Mouse (Mus musculus) intestine, embryonic 14.5 days (tissue): ENCODE measurements around the gene Cdc25a. TPM values are rescaled to one million over a fixed set of nuclear protein-coding genes. Genes with fewer than 3 reads are reported as not detected.

Experiments
- ATAC-seq: fragments of 200-750 bp; cut with Nextera tagmentation; replicated peaks from 2 replicates; pipeline ENCODE4 v1.8.0; 2017; ENCODE audit warnings: low read depth, moderate number of reproducible peaks, moderate TSS enrichment, moderate library complexity; ENCODE audit not compliant: low FRiP score, low TSS enrichment
- DNase-seq: peaks from one replicate; pipeline ENCODE4 v3.0.0-alpha.2; 2018; ENCODE audit warnings: low spot score
- H3K27ac ChIP-seq: fragments of 300-500 bp; sonication (generic); 2 replicates; pipeline ENCODE4 v1.5.1; 2014; ENCODE audit warnings: low read depth, mild to moderate bottlenecking, control low read depth
- H3K27me3 ChIP-seq: fragments of 300-500 bp; sonication (generic); replicated peaks from 2 replicates; pipeline ENCODE4 v1.6.1; 2014; ENCODE audit warnings: low read length, control low read depth; ENCODE audit not compliant: control insufficient read depth, insufficient read depth
- H3K36me3 ChIP-seq: fragments of 300-500 bp; sonication (generic); 2 replicates; pipeline ENCODE4 v1.6.1; 2014; ENCODE audit warnings: low read length, control low read depth; ENCODE audit not compliant: control insufficient read depth, insufficient read depth
- H3K4me1 ChIP-seq: fragments of 300-500 bp; sonication (generic); replicated peaks from 2 replicates; pipeline ENCODE4 v1.6.1; 2014; ENCODE audit warnings: low read length, control low read depth, mixed read lengths; ENCODE audit not compliant: control insufficient read depth, insufficient read depth
- H3K4me2 ChIP-seq: fragments of 300-500 bp; sonication (generic); 2 replicates; pipeline ENCODE4 v1.6.1; 2014; ENCODE audit warnings: low read length
- H3K4me3 ChIP-seq: fragments of 300-500 bp; sonication (generic); 2 replicates; pipeline ENCODE4 v1.5.1; 2014; ENCODE audit warnings: low read depth, low read length, control low read depth, mixed read lengths
- H3K9ac ChIP-seq: fragments of 300-500 bp; sonication (generic); 2 replicates; pipeline ENCODE4 v1.6.1; 2014; ENCODE audit warnings: mild to moderate bottlenecking, low read length
- H3K9me3 ChIP-seq: fragments of 300-500 bp; sonication (generic); 2 replicates; pipeline ENCODE4 v1.6.1; 2016; ENCODE audit warnings: low read length, control low read depth; ENCODE audit not compliant: control insufficient read depth
- WGBS: fragments of 180-500 bp; shearing (Covaris S2); extraction: QIAGEN DNeasy Blood & Tissue Kit; methylation state at CpG from one replicate; pipeline ENCODE4 v1.1.7; 2014; 5-methylcytosine and 5-hydroxymethylcytosine counted together
- polyA plus RNA-seq: library from polyadenylated mRNA; unstranded; fragments of >200 nt; fragmentation: Nextera tagmentation; extraction: Ambion mirVana; gene quantifications from 2 replicates; pipeline ENCODE4 v1.2.1, GENCODE M21; 2014

Gene Cdc25a
- polyA plus RNA-seq, 1 experiment from 2014 or later = 35.5 TPM

DNA sequence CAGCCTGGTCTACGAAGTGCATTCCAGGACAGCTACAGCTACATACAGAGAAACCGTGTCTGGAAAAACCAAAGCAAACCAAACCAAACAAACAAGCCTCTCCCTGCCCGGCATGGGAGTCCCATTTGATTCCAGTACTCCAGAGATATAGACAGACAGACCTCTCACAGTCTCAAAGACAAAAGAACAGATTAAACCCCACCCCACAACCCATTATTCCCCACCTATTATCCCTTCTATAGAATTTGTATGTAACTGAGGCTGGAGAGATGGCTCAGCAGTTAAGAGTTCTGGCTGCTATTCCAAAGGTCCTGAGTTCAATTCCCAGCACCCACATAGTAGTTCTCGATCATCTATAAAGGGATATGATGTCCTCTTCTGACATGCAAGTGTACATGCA, 34.5 kb downstream of the Cdc25a start:
- no peaks in the 10 kb centered on the region for H3K9me3 ChIP-seq
- no peak overlapping the region for H3K4me2 ChIP-seq
- 88% methylated on average over 4 of the region's 4 CpGs for WGBS
- no peaks in the 10 kb centered on the region for H3K36me3 ChIP-seq
- DNase-seq (no peak), ATAC-seq (no peak)
- H3K9ac ChIP-seq = no peak overlapping the region
- H3K27me3 ChIP-seq = no peaks in the 10 kb centered on the region
- no peaks in the 10 kb centered on the region for H3K4me1 ChIP-seq
- no peak overlapping the region for H3K4me3 ChIP-seq
- H3K27ac ChIP-seq = no peak overlapping the region

DNA sequence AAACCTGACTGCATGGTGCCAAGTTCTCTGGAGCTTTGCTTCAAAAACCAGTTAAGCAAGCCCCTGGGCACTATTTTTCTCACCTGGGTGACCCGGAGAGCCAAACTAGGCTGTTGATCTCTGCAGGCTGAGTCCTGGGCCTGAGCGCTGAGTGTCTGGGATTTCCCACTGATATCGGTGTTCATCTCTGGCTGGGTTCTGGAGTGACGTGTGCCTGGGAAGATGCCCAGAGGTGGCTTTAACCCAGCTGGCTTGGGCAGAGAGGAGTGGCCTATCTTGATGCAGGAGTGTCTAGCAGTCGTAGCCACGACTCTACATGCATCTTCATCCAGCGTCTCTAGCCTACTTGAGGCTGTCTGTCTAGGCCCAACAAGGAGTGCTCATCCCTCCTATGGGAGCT, 36.4 kb downstream of the Cdc25a start:
- no peak overlapping the region for H3K4me2 ChIP-seq
- no peaks in the 10 kb centered on the region for H3K9me3 ChIP-seq
- no peaks in the 10 kb centered on the region for H3K36me3 ChIP-seq
- no peak overlapping the region for H3K27ac ChIP-seq
- WGBS = 86% methylated on average over 7 of the region's 7 CpGs
- H3K9ac ChIP-seq = no peak overlapping the region
- DNase-seq (no peak), ATAC-seq (no peak)
- H3K4me3 ChIP-seq = no peak overlapping the region
- H3K27me3 ChIP-seq = no peaks in the 10 kb centered on the region
- H3K4me1 ChIP-seq = no peaks in the 10 kb centered on the region

DNA sequence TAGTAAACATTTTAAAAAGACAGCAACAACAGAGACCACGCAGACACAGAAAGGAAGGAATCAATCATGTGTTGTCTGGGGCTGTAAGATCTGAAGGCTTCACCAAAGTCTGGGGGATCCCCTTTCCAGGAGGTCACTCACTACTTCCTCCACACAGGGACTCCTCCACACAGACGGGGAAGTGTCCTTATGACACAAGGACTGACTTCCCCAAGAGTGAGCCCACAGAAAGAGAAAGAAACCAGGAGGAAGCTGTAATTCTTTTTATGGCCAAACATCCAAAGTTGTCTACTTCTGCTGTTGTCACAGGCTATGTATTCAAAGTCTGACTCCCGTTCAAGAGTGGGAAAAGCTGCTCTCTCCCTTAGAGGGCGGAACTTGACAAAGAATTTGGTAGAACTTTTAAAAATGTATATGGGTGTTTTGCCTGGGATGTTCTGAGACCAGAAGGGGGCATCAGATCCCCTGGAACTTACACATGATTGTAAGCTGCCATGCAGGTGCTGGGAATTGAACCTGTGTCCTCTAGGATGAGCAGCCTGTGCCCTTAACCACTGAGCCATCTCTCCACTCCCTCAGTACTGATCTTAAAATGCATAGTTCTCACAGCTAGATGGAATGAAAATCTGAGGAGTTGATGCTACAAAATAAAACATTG, 39.0 kb downstream of the Cdc25a start:
- no peaks in the 10 kb centered on the region for H3K9me3 ChIP-seq
- 55% methylated on average over 4 of the region's 4 CpGs for WGBS
- H3K4me3 ChIP-seq = no peak overlapping the region
- no peak overlapping the region for H3K27ac ChIP-seq
- no peak for ATAC-seq
- DNase-seq = no peak
- H3K27me3 ChIP-seq = no peaks in the 10 kb centered on the region
- H3K4me2 ChIP-seq = no peak overlapping the region
- no peaks in the 10 kb centered on the region for H3K4me1 ChIP-seq
- no peaks in the 10 kb centered on the region for H3K36me3 ChIP-seq
- H3K9ac ChIP-seq = no peak overlapping the region

DNA sequence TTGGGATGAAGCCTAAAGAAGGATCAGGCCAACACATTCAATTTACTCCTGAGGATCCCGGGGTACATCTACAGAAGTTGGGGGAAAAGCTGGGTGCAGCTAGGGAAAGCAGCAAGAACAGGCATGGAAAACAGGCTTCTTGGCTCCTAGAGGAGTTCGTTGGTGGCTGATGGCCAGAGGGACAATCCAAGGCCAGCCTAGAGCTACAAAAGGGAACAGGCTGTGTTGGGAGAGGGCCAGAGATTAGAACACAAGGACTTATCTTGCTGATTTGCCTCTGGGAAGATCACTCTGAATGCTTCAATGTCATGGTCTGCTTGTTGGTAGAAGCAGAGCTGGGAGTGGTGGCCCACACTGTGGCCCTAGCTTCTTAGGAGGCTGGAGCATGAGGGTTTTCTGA, 42.6 kb downstream of the Cdc25a start:
- Histone ChIP-seq H3K4me3 (no peak overlapping the region), H3K9me3 (no peaks in the 10 kb centered on the region), H3K27me3 (no peaks in the 10 kb centered on the region), H3K9ac (no peak overlapping the region), H3K4me1 (no peaks in the 10 kb centered on the region), H3K36me3 (no peaks in the 10 kb centered on the region), H3K27ac (no peak overlapping the region), H3K4me2 (no peak overlapping the region)
- no peak for ATAC-seq
- WGBS = 93% methylated on average over 2 of the region's 2 CpGs
- DNase-seq = no peak

DNA sequence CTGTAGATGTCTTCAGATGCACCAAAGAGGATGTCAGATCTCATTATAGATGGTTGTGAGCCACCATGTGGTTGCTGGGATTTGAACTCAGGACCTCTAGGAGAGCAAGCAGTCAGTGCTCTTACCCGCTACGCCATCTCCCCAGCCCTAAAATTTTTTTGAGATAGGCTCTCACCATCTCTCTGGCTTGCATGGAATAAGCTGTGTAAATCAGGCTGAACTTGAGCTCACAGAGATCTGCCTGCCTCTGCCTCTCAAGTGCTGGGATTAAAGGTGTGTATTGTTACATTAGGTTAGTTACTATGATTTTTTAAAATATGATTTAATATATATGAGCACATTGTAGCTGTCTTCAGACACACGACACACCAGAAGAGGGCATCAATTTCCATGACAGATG, 53.8 kb downstream of the Cdc25a start:
- DNase-seq (no peak), ATAC-seq (no peak)
- 99% methylated on average over 3 of the region's 3 CpGs for WGBS
- Histone ChIP-seq H3K27ac (no peak overlapping the region), H3K9ac (no peak overlapping the region), H3K9me3 (no peaks in the 10 kb centered on the region), H3K27me3 (no peaks in the 10 kb centered on the region), H3K36me3 (no peaks in the 10 kb centered on the region), H3K4me3 (no peak overlapping the region), H3K4me1 (peaks cover 7% of the 10 kb centered on the region), H3K4me2 (no peak overlapping the region)

DNA sequence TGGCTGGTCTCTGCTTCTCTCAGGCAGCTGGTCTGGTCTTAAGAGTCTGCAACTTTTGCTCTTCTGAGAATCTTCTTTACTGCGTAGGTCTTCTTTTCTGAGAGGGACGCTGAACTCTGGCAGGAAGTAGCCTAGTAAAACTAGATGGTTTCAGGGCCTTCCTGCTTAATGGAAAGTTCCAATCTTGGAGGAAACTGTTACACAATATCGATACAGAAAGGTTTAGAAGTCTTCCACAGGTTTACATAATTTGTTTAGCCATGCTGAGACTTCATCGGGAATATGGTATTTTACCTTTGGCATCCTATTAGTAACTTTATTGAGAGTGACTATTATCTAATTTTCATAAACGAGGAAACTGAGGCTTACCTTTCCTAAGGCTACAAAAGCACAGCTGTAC, 54.7 kb downstream of the Cdc25a start:
- H3K9me3 ChIP-seq = no peaks in the 10 kb centered on the region
- H3K4me3 ChIP-seq = no peak overlapping the region
- no peak overlapping the region for H3K4me2 ChIP-seq
- peaks cover 7% of the 10 kb centered on the region for H3K4me1 ChIP-seq
- H3K27me3 ChIP-seq = no peaks in the 10 kb centered on the region
- no peak overlapping the region for H3K9ac ChIP-seq
- H3K27ac ChIP-seq = no peak overlapping the region
- no peaks in the 10 kb centered on the region for H3K36me3 ChIP-seq
- no peak for ATAC-seq
- DNase-seq = no peak
- 92% methylated on average over 5 of the region's 5 CpGs for WGBS

DNA sequence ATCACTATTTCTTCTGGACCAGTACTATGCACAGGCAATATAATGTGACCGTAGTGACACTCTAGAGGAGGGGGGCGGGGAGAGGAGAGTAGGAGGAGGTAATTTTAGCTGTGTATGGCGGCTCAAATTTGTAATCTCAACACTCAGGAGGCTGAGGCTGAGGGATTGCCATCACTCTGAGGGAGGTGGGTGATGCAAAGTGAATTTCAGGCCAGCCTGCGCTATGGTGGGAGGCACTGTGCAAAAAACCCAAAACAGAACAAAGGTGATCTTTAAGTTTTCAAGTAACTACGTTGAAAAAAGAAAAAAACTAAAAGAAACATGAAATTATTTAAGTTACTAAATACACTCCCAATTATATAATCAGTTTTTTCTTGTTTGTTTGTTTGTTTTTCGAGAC, 55.4 kb downstream of the Cdc25a start:
- 67% methylated on average over 6 of the region's 6 CpGs for WGBS
- Histone ChIP-seq H3K4me1 (peaks cover 7% of the 10 kb centered on the region), H3K27me3 (no peaks in the 10 kb centered on the region), H3K4me2 (peak overlapping the region; percentile 37), H3K27ac (peak overlapping the region; percentile 96), H3K9me3 (no peaks in the 10 kb centered on the region), H3K9ac (peak overlapping the region; percentile 51), H3K4me3 (peak overlapping the region; percentile 68), H3K36me3 (no peaks in the 10 kb centered on the region)
- ATAC-seq (no peak), DNase-seq (no peak)

DNA sequence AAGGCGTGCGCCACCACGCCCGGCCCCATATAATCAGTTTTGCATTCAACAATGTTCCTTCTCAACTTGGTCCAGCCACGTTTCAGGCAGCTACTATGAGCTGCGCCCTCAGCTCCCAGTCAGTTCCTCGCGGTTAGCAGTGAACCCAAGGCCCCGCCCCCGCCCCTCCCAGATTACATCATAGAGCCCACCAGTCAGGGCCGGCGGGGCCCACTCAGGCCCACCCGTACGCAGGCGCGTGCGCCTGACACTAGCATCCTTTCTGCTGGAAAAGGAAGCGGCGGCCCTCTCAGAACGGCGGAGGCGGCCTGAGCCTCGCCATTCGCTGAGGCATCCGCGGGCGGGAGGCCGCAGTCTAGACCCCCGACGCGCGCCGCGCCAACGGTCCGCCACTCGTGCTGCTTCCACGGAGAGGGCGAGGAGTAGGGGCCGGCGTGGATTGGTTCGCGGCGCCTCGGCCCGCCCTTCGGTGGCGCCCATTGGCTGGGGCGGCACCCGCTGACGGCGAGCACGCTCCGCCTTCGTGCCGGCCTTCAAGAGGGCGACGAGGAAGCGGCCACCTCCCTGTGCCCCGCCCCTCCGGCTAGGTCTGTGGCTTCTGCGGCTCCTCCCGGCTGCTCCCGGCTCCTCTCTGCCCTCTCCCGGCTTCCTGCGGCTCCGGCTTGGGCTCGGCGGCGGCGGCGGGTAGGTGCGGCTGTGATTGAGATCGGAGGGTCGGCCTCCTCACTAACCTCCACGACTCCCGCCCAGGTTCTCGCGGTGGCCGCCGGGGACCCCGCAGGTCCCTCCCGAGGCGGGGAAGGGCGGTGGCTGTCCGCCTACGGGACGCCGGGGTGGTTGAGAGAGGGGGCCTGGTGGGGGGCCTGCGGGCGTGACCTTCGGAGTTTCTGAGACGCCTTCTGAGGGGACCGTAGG, 56.1 kb downstream of the Cdc25a start, which contains the start of gene Map4:
Map4 (plus strand) TSS at position 204 of the 915 bp plus-strand sequence.
- Histone ChIP-seq H3K27ac (peak within 1 kb of the TSS; percentile 96), H3K4me1 (peaks cover 7% of the 10 kb centered on the region), H3K4me2 (peak within 1 kb of the TSS; percentile 77), H3K4me3 (peak within 1 kb of the TSS; percentile 68), H3K36me3 (no peaks in the 10 kb centered on the region), H3K27me3 (no peaks in the 10 kb centered on the region), H3K9me3 (no peaks in the 10 kb centered on the region), H3K9ac (peak within 1 kb of the TSS; percentile 69)
- peak; percentile 99 for ATAC-seq
- peak; percentile 95 for DNase-seq
- WGBS = under 1% methylated on average over 92 of the region's 94 CpGs
